9 mouse cellular contexts compared by ENCODE assay signal in the genomic region with DNA sequence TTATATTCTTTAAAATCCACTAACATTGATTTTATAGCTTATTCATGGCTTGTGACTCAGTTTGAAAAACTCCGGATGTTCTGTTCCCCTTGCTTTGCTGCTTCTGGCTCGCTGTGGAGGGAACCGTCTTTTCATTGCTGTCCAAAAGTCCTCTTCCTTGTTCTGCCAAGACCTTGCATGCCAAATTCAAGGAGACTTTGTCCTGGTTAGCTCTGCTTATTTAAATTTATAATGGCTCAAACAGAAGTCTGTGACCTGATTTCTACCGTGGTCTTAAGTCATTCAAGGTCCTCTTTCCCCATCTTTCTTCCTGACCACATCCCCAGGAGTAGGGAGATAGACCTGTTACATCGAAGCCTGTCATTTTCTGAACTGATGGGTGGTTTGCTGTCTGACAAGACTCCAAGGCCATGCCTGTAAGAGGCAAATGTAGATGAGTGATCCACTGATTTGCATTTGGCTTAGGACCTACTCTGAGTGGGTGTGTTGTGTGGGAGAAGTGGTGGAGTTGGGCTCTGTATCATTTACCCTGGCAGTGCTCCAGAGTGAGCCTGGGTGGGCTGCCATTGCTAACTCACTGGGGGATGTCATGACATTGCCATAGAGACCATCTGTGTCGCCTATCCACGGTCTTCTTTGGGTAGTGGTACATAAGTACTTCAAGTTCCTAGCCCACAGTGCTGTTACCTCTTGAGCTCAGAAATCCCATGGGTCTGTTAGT. TPM values are rescaled to one million over a fixed set of nuclear protein-coding genes. Genes with fewer than 3 reads are reported as not detected.
DNase-seq lines count a peak whose midpoint lies in the region; ATAC-seq and TF ChIP-seq lines count a peak whose summit lies in the region.
"Had no signal": no experiment of that assay in that cellular context is flagged by ENCODE, and none has a peak within 500 bp of the region (broad histone marks: within the 10 kb centered on the region; RNA-seq: fewer than 3 reads in every experiment).

No protein-coding gene starts in this region.

- DNase-seq in kidney, adult 2 months = peak; percentile 70
- peak; percentile 24 for DNase-seq in cerebellum, adult 9-10 months
- DNase-seq in kidney, postnatal 25 days = peak; percentile 18 to 56
- peak; percentile 58 for DNase-seq in right cerebral cortex, adult 18-20 months
- no peak for DNase-seq in Muller cell, postnatal 12 days (ENCODE audit: inconsistent ontology term)
- DNase-seq in embryo, embryonic 10.5 days (ENCODE audit: low spot score) = no peak

- no peaks in the 10 kb centered on the region for H3K36me3 ChIP-seq in kidney, adult 2 months (ENCODE audit: control insufficient read depth, insufficient read depth, low read length)
- H3K36me3 ChIP-seq in kidney, embryonic 16.5 days (ENCODE audit: insufficient read depth, low read length) = no peaks in the 10 kb centered on the region
- H3K36me3 ChIP-seq: embryonic facial prominence, embryonic 12.5 days had no signal

- no peak overlapping the region for H3K4me3 ChIP-seq in kidney, adult 2 months (ENCODE audit: insufficient read depth, low read depth, low read length)
- no peak overlapping the region for H3K4me3 ChIP-seq in kidney, embryonic 16.5 days (ENCODE audit: low read length)
- H3K4me3 ChIP-seq: embryonic facial prominence, embryonic 12.5 days had no signal

- H3K9me3 ChIP-seq in kidney, embryonic 16.5 days (ENCODE audit: low read length) = no peaks in the 10 kb centered on the region
- H3K9me3 ChIP-seq: embryonic facial prominence, embryonic 12.5 days had no signal

- ATAC-seq in kidney, embryonic 16.5 days (ENCODE audit: low FRiP score, low TSS enrichment) = no peak
- ATAC-seq: intestine, embryonic 16.5 days had no signal

- H3K27ac ChIP-seq in kidney, adult 2 months (ENCODE audit: insufficient read depth, low read depth, low read length) = peak overlapping the region; percentile 47; the same call in 1 of the 2 replicates
- H3K27ac ChIP-seq in kidney, embryonic 16.5 days (ENCODE audit: low read length) = no peak overlapping the region
- H3K27ac ChIP-seq: embryonic facial prominence, embryonic 12.5 days had no signal

- no peak overlapping the region for H3K4me2 ChIP-seq in kidney, embryonic 16.5 days (replicated peaks; ENCODE audit: low read depth, low read length)
- H3K4me2 ChIP-seq: embryonic facial prominence, embryonic 12.5 days had no signal

- H3K4me1 ChIP-seq in kidney, adult 2 months (ENCODE audit: control insufficient read depth, insufficient read depth, low read length) = no peaks in the 10 kb centered on the region; the same call in 1 of the 2 replicates
- no peaks in the 10 kb centered on the region for H3K4me1 ChIP-seq in kidney, embryonic 16.5 days (ENCODE audit: insufficient read depth, low read length)
- H3K4me1 ChIP-seq: embryonic facial prominence, embryonic 12.5 days had no signal

- H3K9ac ChIP-seq in kidney, embryonic 16.5 days (replicated peaks; ENCODE audit: low read length) = no peak overlapping the region
- H3K9ac ChIP-seq: embryonic facial prominence, embryonic 12.5 days had no signal

- H3K27me3 ChIP-seq in kidney, adult 2 months (replicated peaks; ENCODE audit: control insufficient read depth, insufficient read depth, low read length) = no peaks in the 10 kb centered on the region
- H3K27me3 ChIP-seq in kidney, embryonic 16.5 days (ENCODE audit: insufficient read depth, low read length) = no peaks in the 10 kb centered on the region
- H3K27me3 ChIP-seq: embryonic facial prominence, embryonic 12.5 days had no signal

- TF ChIP-seq POLR2A in kidney, adult 2 months (IDR thresholded peaks at IDR 0.05; ENCODE audit: low read depth, low read length) = no peak

- no peak for TF ChIP-seq CTCF in kidney, adult 2 months (conservative IDR thresholded peaks at IDR 0.05; ENCODE audit: insufficient read depth, insufficient read length, low read depth, low read length)

- WGBS in kidney, adult 2 months = 60% methylated on average over 7 of the region's 7 CpGs
- WGBS in kidney, embryonic 16.5 days = 78% methylated on average over 7 of the region's 7 CpGs

RNA-seq across cellular contexts. Expression of gene Dspp, which starts 12.0 kb away (rescaled TPM):
- polyA plus RNA-seq in kidney, adult 2 months (2012; rRNA removed) = not detected in 2 replicates
- polyA plus RNA-seq in kidney, embryonic 16.5 days (2015; fragmentation: Nextera tagmentation; extraction: Ambion mirVana) = not detected in 2 replicates
- polyA plus RNA-seq: embryonic facial prominence, embryonic 12.5 days; intestine, embryonic 16.5 days had no signal

RNA-seq across cellular contexts. Expression of gene Dmp1, which starts 43.9 kb away (rescaled TPM):
- polyA plus RNA-seq in kidney, adult 2 months (2012; rRNA removed) = not detected in 2 replicates
- polyA plus RNA-seq in kidney, embryonic 16.5 days (2015; fragmentation: Nextera tagmentation; extraction: Ambion mirVana) = 0.10 and 0.20 TPM in 2 replicates

RNA-seq across cellular contexts. Expression of gene Sparcl1, which starts 45.0 kb away (rescaled TPM):
- polyA plus RNA-seq in kidney, adult 2 months (2012; rRNA removed) = 31.6 and 36.4 TPM in 2 replicates
- polyA plus RNA-seq in kidney, embryonic 16.5 days (2015; fragmentation: Nextera tagmentation; extraction: Ambion mirVana) = 56.7 and 79.2 TPM in 2 replicates

Comparison
In these comparisons a context has a peak if more than half of its experiments do, and no peak if none do; other contexts are left out.
1. DNase-seq: peak in kidney, adult 2 months (single experiment), cerebellum, adult 9-10 months (single experiment), kidney, postnatal 25 days (2 of 2) and right cerebral cortex, adult 18-20 months (single experiment); none in Muller cell, postnatal 12 days (single experiment) and embryo, embryonic 10.5 days (single experiment).